9 mouse cellular contexts compared by ENCODE assay signal in genomic region chr1:167661123-167661522, GRCm38 (mm10). TPM values are rescaled to one million over a fixed set of nuclear protein-coding genes. Genes with fewer than 3 reads are reported as not detected.
A peak's percentile ranks its signal among the peaks of the same experiment; 100 is the strongest.
DNase-seq lines count a peak whose midpoint lies in the region; ATAC-seq and TF ChIP-seq lines count a peak whose summit lies in the region.
"Had no signal": no experiment of that assay in that cellular context is flagged by ENCODE, and none has a peak within 500 bp of the region (broad histone marks: within the 10 kb centered on the region; RNA-seq: fewer than 3 reads in every experiment).

No protein-coding gene starts in this region.

- no peak overlapping the region for H3K27ac ChIP-seq in kidney, adult 2 months (ENCODE audit: insufficient read depth, low read depth, low read length)
- no peak overlapping the region for H3K27ac ChIP-seq in forebrain, embryonic 12.5 days
- 0 out of 2 replicates have a peak overlapping the region, but pooled peaks have one; percentile 49 for H3K27ac ChIP-seq in midbrain, embryonic 10.5 days (replicated peaks)

- no peak overlapping the region for H3K4me3 ChIP-seq in kidney, adult 2 months (ENCODE audit: insufficient read depth, low read depth, low read length)
- H3K4me3 ChIP-seq in forebrain, embryonic 12.5 days (replicated peaks): peak overlapping the region; percentile 31
- peak overlapping the region; percentile 50 for H3K4me3 ChIP-seq in midbrain, embryonic 10.5 days

- H3K36me3 ChIP-seq in kidney, adult 2 months (ENCODE audit: control insufficient read depth, insufficient read depth, low read length): no peaks in the 10 kb centered on the region
- no peaks in the 10 kb centered on the region for H3K36me3 ChIP-seq in forebrain, embryonic 12.5 days (replicated peaks)
- no peaks in the 10 kb centered on the region for H3K36me3 ChIP-seq in midbrain, embryonic 10.5 days

- no peak for TF ChIP-seq POLR2A in kidney, adult 2 months (IDR thresholded peaks at IDR 0.05; ENCODE audit: low read depth, low read length)

- intact Hi-C loops in heart, postnatal 14 days (cut with DNase I): no loop called here

- peak overlapping the region; percentile 52 for H3K4me2 ChIP-seq in forebrain, embryonic 12.5 days

- WGBS in kidney, adult 2 months: 1% methylated on average over 19 of the region's 19 CpGs
- WGBS in forebrain, embryonic 12.5 days: under 1% methylated on average over 19 of the region's 19 CpGs
- WGBS in midbrain, embryonic 10.5 days: 2% methylated on average over 19 of the region's 19 CpGs

- H3K9ac ChIP-seq in forebrain, embryonic 12.5 days: peak overlapping the region; percentile 21; the same call in 1 of the 2 replicates

- no peaks in the 10 kb centered on the region for H3K4me1 ChIP-seq in kidney, adult 2 months (ENCODE audit: control insufficient read depth, insufficient read depth, low read length)
- H3K4me1 ChIP-seq in forebrain, embryonic 12.5 days: peaks cover 17% of the 10 kb centered on the region
- H3K4me1 ChIP-seq in midbrain, embryonic 10.5 days: peaks cover 15% of the 10 kb centered on the region

- H3K9me3 ChIP-seq in forebrain, embryonic 12.5 days: no peaks in the 10 kb centered on the region
- H3K9me3 ChIP-seq in midbrain, embryonic 10.5 days (replicated peaks): no peaks in the 10 kb centered on the region

- peak; percentile 9 to 41 for DNase-seq in kidney, postnatal 25 days
- DNase-seq in kidney, adult 2 months: no peak
- peak; percentile 21 to 46 for DNase-seq in heart, postnatal 14 days
- DNase-seq in midbrain, embryonic 10.5 days (ENCODE audit: low spot score): no peak
- DNase-seq in thymus, postnatal 0 days (ENCODE audit: low spot score): no peak
- no peak for DNase-seq in natural killer cell, adult 2 months (ENCODE audit: low spot score in 2 of 2)
- no peak for DNase-seq in frontal cortex, postnatal 14 days (ENCODE audit: low spot score in 2 of 2)

- peak; percentile 51; the same call in 1 of the 2 replicates for ATAC-seq in forebrain, embryonic 12.5 days (ENCODE audit: low FRiP score)

- TF ChIP-seq CTCF in kidney, adult 2 months (conservative IDR thresholded peaks at IDR 0.05; ENCODE audit: insufficient read depth, insufficient read length, low read depth, low read length): no peak

- H3K27me3 ChIP-seq in kidney, adult 2 months (replicated peaks; ENCODE audit: control insufficient read depth, insufficient read depth, low read length): no peaks in the 10 kb centered on the region
- H3K27me3 ChIP-seq in forebrain, embryonic 12.5 days: peaks cover 52% of the 10 kb centered on the region
- H3K27me3 ChIP-seq in midbrain, embryonic 10.5 days (ENCODE audit: low read depth, poor library complexity, severe bottlenecking): peaks cover 76% of the 10 kb centered on the region

RNA-seq across cellular contexts. Expression of gene Lmx1a, which starts 27.9 kb away (rescaled TPM):
- 0.02 and 0.07 TPM in 2 replicates for polyA plus RNA-seq in kidney, adult 2 months (2012; rRNA removed)
- 7.0 and 7.7 TPM in 2 replicates for polyA plus RNA-seq in forebrain, embryonic 12.5 days (2016; fragmentation: Nextera tagmentation; extraction: Ambion mirVana)
- not detected for total RNA-seq in heart, postnatal 14 days (2021)
- polyA plus RNA-seq in midbrain, embryonic 10.5 days (2016; fragmentation: Nextera tagmentation; extraction: Ambion mirVana): 15.0 and 18.7 TPM in 2 replicates
- 0.08 and 0.10 TPM in 2 replicates for polyA plus RNA-seq in thymus, postnatal 0 days (2015; fragmentation: Nextera tagmentation; extraction: Ambion mirVana)
- polyA plus RNA-seq: spleen, adult 2 months had no signal

Comparison
In these comparisons a context has a peak if more than half of its experiments do, and no peak if none do; other contexts are left out.
1. DNase-seq: peak in kidney, postnatal 25 days (2 of 2) and heart, postnatal 14 days (2 of 2); none in kidney, adult 2 months (single experiment), midbrain, embryonic 10.5 days (single experiment), thymus, postnatal 0 days (single experiment), natural killer cell, adult 2 months (0 of 2) and frontal cortex, postnatal 14 days (0 of 2).